Mouse (Mus musculus) midbrain, embryonic 15.5 days (tissue): ENCODE results near the gene Thoc3. TPM values are rescaled to one million over a fixed set of nuclear protein-coding genes. Genes with fewer than 3 reads are reported as not detected.
A peak's percentile ranks its signal among the peaks of the same experiment; 100 is the strongest.

ENCODE experiments used
- ATAC-seq: fragments of 200-750 bp; cut with Nextera tagmentation; replicated peaks from 2 replicates; pipeline ENCODE4 v1.8.0; 2017; ENCODE audit warnings: moderate TSS enrichment
- H3K27ac ChIP-seq: fragments of 300-500 bp; sonication (generic); 2 replicates; pipeline ENCODE4 v1.5.1; 2015; ENCODE audit warnings: mild to moderate bottlenecking, inconsistent platforms
- H3K27me3 ChIP-seq: fragments of 300-500 bp; sonication (generic); replicated peaks from 2 replicates; pipeline ENCODE4 v1.6.1; 2015; ENCODE audit warnings: inconsistent platforms
- H3K36me3 ChIP-seq: fragments of 300-500 bp; sonication (generic); replicated peaks from 2 replicates; pipeline ENCODE4 v1.6.1; 2015; ENCODE audit warnings: inconsistent platforms
- H3K4me1 ChIP-seq: fragments of 300-500 bp; sonication (generic); 2 replicates; pipeline ENCODE4 v1.6.1; 2015; ENCODE audit warnings: inconsistent platforms
- H3K4me2 ChIP-seq: fragments of 300-500 bp; sonication (generic); 2 replicates; pipeline ENCODE4 v1.6.1; 2015; ENCODE audit warnings: inconsistent platforms, mild to moderate bottlenecking, moderate library complexity
- H3K4me3 ChIP-seq: fragments of 300-500 bp; sonication (generic); 2 replicates; pipeline ENCODE4 v1.5.1; 2015; ENCODE audit warnings: mild to moderate bottlenecking, inconsistent platforms
- H3K9ac ChIP-seq: fragments of 300-500 bp; sonication (generic); 2 replicates; pipeline ENCODE4 v1.6.1; 2015; ENCODE audit warnings: mild to moderate bottlenecking, inconsistent platforms
- H3K9me3 ChIP-seq: fragments of 300-500 bp; sonication (generic); 2 replicates; pipeline ENCODE4 v1.6.1; 2016; ENCODE audit warnings: inconsistent platforms
- WGBS: fragments of 180-500 bp; shearing (Covaris S2); methylation state at CpG from one replicate; pipeline ENCODE4 v1.1.7; 2015; ENCODE audit warnings: mixed read lengths; 5-methylcytosine and 5-hydroxymethylcytosine counted together
- polyA plus RNA-seq: library from polyadenylated mRNA; unstranded; fragments of >200 nt; fragmentation: Nextera tagmentation; extraction: Ambion mirVana; gene quantifications from 2 replicates; pipeline ENCODE4 v1.2.1, GENCODE M21; 2015

Gene Thoc3
- polyA plus RNA-seq, 1 experiment from 2014 or later = 112 TPM

- no peak for ATAC-seq
- Histone ChIP-seq H3K4me3 (no peak overlapping the region), H3K9ac (no peak overlapping the region), H3K36me3 (no peaks in the 10 kb centered on the region), H3K9me3 (no peaks in the 10 kb centered on the region), H3K4me1 (0 out of 2 replicates have a peak, but pooled peaks cover 7% of the 10 kb centered on the region), H3K27me3 (no peaks in the 10 kb centered on the region), H3K4me2 (no peak overlapping the region), H3K27ac (no peak overlapping the region)
- WGBS = 87% methylated on average over 6 of the region's 6 CpGs
These were observed 31.6 kb downstream of the Thoc3 start for GRCm38 (mm10) chr13:54437083-54437482.

- Histone ChIP-seq H3K4me3 (no peak overlapping the region), H3K27me3 (no peaks in the 10 kb centered on the region), H3K9ac (no peak overlapping the region), H3K4me1 (0 out of 2 replicates have a peak, but pooled peaks cover 7% of the 10 kb centered on the region), H3K4me2 (no peak overlapping the region), H3K36me3 (no peaks in the 10 kb centered on the region), H3K9me3 (no peaks in the 10 kb centered on the region), H3K27ac (no peak overlapping the region)
- ATAC-seq = no peak
- 76% methylated on average over 5 of the region's 5 CpGs for WGBS
These were observed 32.0 kb downstream of the Thoc3 start for GRCm38 (mm10) chr13:54436666-54437065.

GRCm38 (mm10) chr13:54431161-54431560 is 37.5 kb downstream of the Thoc3 start:
- Histone ChIP-seq H3K4me1 (no peaks in the 10 kb centered on the region), H3K9me3 (no peaks in the 10 kb centered on the region), H3K27me3 (no peaks in the 10 kb centered on the region), H3K4me3 (no peak overlapping the region), H3K27ac (no peak overlapping the region), H3K9ac (no peak overlapping the region), H3K36me3 (no peaks in the 10 kb centered on the region), H3K4me2 (no peak overlapping the region)
- ATAC-seq = no peak
- 84% methylated on average over 9 of the region's 9 CpGs for WGBS

DNA sequence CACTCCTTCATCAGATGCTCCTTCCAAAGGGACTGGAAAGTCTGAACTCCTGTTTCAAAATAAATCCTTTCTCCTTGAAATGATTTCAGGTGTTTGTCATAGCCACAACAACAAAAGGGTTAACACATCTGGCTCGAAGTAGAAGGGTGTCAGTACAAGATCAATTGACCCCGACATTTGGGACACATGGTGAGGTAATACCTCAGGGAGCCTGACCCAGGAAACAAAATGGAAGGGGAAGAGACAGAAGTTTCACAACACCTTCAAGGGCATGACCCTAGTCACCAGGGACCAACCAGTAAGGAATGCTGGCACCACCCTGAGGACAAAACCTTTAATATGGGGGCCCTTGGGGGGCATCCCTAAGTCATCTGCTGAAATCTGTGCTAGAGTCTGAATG is 38.6 kb downstream of the Thoc3 start:
- WGBS = 65% methylated on average over 2 of the region's 2 CpGs
- H3K27ac ChIP-seq = no peak overlapping the region
- peaks cover 4% of the 10 kb centered on the region; the same call in 1 of the 2 replicates for H3K4me1 ChIP-seq
- no peak overlapping the region for H3K4me3 ChIP-seq
- H3K9ac ChIP-seq = no peak overlapping the region
- no peaks in the 10 kb centered on the region for H3K36me3 ChIP-seq
- no peak for ATAC-seq
- H3K27me3 ChIP-seq = no peaks in the 10 kb centered on the region
- H3K9me3 ChIP-seq = no peaks in the 10 kb centered on the region
- H3K4me2 ChIP-seq = no peak overlapping the region

DNA sequence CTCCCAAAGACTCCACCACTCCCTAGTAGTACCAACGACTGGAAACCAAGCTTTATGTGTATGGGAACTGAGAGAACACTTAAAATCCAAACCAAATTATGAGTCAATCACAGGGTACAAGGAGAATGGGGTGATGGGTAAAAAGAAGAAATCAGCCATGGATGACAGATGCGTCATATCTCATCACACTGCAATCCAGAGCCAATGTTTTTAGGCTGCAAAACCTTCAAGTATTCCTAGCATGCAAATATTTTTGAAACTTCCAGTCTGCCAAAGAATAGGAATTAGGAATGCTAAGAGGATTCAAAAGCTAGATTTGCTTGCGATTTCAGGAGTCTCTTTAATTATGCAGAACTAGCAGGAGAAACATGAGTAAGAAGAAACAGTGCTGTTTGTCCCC is 39.9 kb downstream of the Thoc3 start:
- no peaks in the 10 kb centered on the region for H3K36me3 ChIP-seq

GRCm38 (mm10) chr13:54426781-54427655 is 41.6 kb downstream of the Thoc3 start:
- Histone ChIP-seq H3K27me3 (no peaks in the 10 kb centered on the region), H3K27ac (no peak overlapping the region), H3K4me3 (no peak overlapping the region), H3K36me3 (no peaks in the 10 kb centered on the region), H3K4me2 (no peak overlapping the region), H3K4me1 (peaks cover 7% of the 10 kb centered on the region; the same call in 1 of the 2 replicates), H3K9ac (no peak overlapping the region), H3K9me3 (peaks cover 3% of the 10 kb centered on the region; the same call in 1 of the 2 replicates)
- WGBS = 76% methylated on average over 10 of the region's 10 CpGs
- ATAC-seq = no peak

More for the DNA sequence above, 39.9 kb downstream of the Thoc3 start:
- Histone ChIP-seq H3K9ac (no peak overlapping the region), H3K4me2 (no peak overlapping the region), H3K27me3 (no peaks in the 10 kb centered on the region), H3K9me3 (no peaks in the 10 kb centered on the region), H3K27ac (no peak overlapping the region), H3K4me1 (peaks cover 7% of the 10 kb centered on the region; the same call in 1 of the 2 replicates), H3K4me3 (no peak overlapping the region)
- WGBS = 77% methylated on average over 3 of the region's 3 CpGs
- ATAC-seq = no peak

- peaks cover 7% of the 10 kb centered on the region; the same call in 1 of the 2 replicates for H3K4me1 ChIP-seq
- H3K9ac ChIP-seq = no peak overlapping the region
- ATAC-seq = no peak; the same call in 1 of the 2 replicates
- H3K27me3 ChIP-seq = no peaks in the 10 kb centered on the region
- H3K9me3 ChIP-seq = peaks cover 3% of the 10 kb centered on the region; the same call in 1 of the 2 replicates
- 40% methylated on average over 2 of the region's 2 CpGs for WGBS
- no peak overlapping the region for H3K4me2 ChIP-seq
- H3K4me3 ChIP-seq = no peak overlapping the region
- H3K27ac ChIP-seq = 0 out of 2 replicates have a peak overlapping the region, but pooled peaks have one; percentile 1
- no peaks in the 10 kb centered on the region for H3K36me3 ChIP-seq
These were observed 43.4 kb downstream of the Thoc3 start for GRCm38 (mm10) chr13:54425269-54425668.

DNA sequence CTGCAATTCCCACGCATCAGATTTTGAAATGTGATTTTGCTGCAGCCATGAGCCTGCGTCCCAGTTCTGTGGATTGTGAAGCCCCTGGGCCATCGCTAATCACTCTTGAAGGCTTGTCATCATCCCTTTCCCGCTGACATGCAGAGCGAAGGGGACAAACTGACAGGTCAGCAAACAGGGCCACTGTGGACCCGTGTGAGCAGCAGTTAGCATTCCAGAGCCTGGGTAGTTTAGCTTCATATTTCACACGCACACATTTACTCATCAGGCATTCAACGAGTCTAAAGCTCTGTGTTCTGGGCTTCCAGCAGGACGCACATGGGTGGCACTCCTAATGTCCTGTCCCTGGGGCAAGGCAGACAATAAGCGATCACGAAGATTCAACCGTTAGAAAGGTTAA is 48.4 kb downstream of the Thoc3 start:
- Histone ChIP-seq H3K27ac (no peak overlapping the region), H3K4me2 (no peak overlapping the region), H3K4me3 (no peak overlapping the region), H3K9me3 (peaks cover 3% of the 10 kb centered on the region; the same call in 1 of the 2 replicates), H3K9ac (no peak overlapping the region), H3K27me3 (no peaks in the 10 kb centered on the region), H3K4me1 (peaks cover 16% of the 10 kb centered on the region), H3K36me3 (no peaks in the 10 kb centered on the region)
- 72% methylated on average over 12 of the region's 12 CpGs for WGBS
- no peak for ATAC-seq

- ATAC-seq = peak; percentile 71
- H3K4me3 ChIP-seq = no peak overlapping the region
- WGBS = 49% methylated on average over 10 of the region's 10 CpGs
- H3K9me3 ChIP-seq = peaks cover 3% of the 10 kb centered on the region; the same call in 1 of the 2 replicates
- H3K4me2 ChIP-seq = no peak overlapping the region
- no peaks in the 10 kb centered on the region for H3K27me3 ChIP-seq
- no peaks in the 10 kb centered on the region for H3K36me3 ChIP-seq
- H3K9ac ChIP-seq = no peak overlapping the region
- peaks cover 13% of the 10 kb centered on the region for H3K4me1 ChIP-seq
- peak overlapping the region; percentile 40; the same call in 1 of the 2 replicates for H3K27ac ChIP-seq
These were observed 49.8 kb downstream of the Thoc3 start for GRCm38 (mm10) chr13:54418781-54419327.

- H3K9me3 ChIP-seq = no peaks in the 10 kb centered on the region
- no peak for ATAC-seq
- H3K36me3 ChIP-seq = no peaks in the 10 kb centered on the region
- H3K27ac ChIP-seq = no peak overlapping the region
- no peak overlapping the region for H3K4me3 ChIP-seq
- peaks cover 17% of the 10 kb centered on the region for H3K4me1 ChIP-seq
- no peaks in the 10 kb centered on the region for H3K27me3 ChIP-seq
- 93% methylated on average over 4 of the region's 4 CpGs for WGBS
- no peak overlapping the region for H3K4me2 ChIP-seq
- no peak overlapping the region for H3K9ac ChIP-seq
These were observed 53.6 kb downstream of the Thoc3 start for GRCm38 (mm10) chr13:54415059-54415458.

DNA sequence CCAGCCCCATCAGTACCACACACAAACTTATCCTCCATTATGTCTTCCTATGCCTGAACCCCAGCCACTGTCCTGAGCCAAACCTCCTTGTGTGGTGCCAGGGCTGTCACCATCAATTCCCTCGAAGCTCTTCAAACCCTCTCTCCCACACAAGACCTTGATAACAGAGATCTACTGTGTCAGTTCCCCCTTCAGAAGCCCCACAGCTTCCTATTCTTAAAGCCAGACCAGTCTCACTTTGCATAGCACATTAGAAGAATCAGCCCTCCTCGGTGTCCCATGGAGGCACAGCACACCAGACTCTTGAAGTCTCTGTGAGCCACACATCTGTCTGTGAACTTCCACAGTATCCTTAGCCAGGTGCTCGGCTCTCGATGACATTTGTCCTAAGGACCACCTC is 55.9 kb downstream of the Thoc3 start:
- Histone ChIP-seq H3K27me3 (no peaks in the 10 kb centered on the region), H3K4me3 (no peak overlapping the region)
- 82% methylated on average over 4 of the region's 4 CpGs for WGBS

DNA sequence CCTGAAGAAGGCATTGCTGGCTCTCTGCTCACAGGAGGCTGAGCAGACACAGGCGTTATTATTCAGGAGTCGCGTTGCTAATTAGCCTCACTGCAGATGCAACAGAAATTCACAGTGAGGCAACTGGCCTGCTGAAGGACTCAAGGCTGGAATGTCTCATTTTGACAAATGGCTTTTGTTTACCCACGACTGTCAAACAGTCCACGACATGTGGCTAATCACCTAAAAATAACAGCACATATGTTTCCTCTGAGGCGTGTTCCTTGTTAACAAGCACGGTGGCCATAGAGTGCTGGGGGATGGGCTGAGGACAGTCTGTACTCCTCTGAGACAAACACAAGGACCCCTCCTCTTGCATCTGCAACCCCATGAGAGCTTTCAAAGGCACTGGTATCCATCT is 56.4 kb downstream of the Thoc3 start:
- ATAC-seq = no peak
- Histone ChIP-seq H3K4me3 (no peak overlapping the region), H3K9ac (no peak overlapping the region), H3K9me3 (no peaks in the 10 kb centered on the region), H3K27me3 (no peaks in the 10 kb centered on the region), H3K27ac (no peak overlapping the region), H3K4me2 (no peak overlapping the region), H3K36me3 (no peaks in the 10 kb centered on the region), H3K4me1 (peaks cover 6% of the 10 kb centered on the region; the same call in 1 of the 2 replicates)
- WGBS = 22% methylated on average over 7 of the region's 7 CpGs

More for the DNA sequence above, 55.9 kb downstream of the Thoc3 start:
- Histone ChIP-seq H3K4me1 (peaks cover 6% of the 10 kb centered on the region; the same call in 1 of the 2 replicates), H3K4me2 (no peak overlapping the region), H3K36me3 (no peaks in the 10 kb centered on the region), H3K27ac (no peak overlapping the region), H3K9me3 (no peaks in the 10 kb centered on the region), H3K9ac (no peak overlapping the region)
- ATAC-seq = no peak
